Mouse (Mus musculus): ENCODE measurements at regions not wholly inside any gene's neighbourhood (a gene's known extent, or its start where the extent isn't known, plus 50 kb on each side); places are given as distances from the start of the nearest gene placed in this dataset.

DNA sequence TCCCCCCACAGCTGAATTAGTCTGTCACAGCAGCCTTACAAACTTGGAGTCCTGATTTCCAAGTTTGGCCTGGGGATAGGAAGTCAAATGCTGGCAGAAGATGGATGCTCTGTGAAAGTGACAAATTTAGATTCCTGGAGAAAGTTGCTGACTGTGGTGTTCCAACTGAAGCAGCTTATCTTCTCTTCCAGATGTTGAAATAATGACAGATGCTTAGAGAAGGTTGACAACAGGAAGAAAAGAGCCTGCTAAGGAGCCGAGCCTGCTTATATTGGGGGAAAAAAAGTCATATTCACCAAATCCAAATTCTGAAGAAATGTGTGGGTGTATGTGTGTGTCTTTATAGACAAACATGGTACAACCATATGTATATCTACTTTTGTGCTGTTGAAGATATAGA, 1380.4 kb upstream of the Cdh8 start:
- DNase-seq (ENCODE audit: low read depth, low spot score): no peak

DNA sequence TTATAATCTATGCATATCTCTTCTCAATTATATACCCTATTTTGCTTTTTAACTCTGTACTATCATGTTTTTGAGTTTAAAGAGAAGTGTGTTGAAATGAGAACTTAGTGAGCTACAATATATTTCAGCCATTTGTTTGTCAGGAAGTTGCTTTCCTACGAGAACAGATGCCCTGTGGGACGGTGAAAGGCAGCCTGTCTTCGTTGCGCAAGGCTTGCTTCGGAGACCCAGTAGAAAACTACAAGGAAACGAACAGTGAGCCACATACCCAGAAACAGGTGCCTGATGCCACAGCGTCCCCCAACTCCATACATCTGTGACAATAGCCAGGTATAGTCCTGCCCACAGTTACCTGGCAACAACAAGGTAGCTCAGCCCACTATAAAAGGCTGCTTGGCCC, 1377.7 kb upstream of the Cdh8 start:
- no peak for DNase-seq (ENCODE audit: low read depth, low spot score)

DNA sequence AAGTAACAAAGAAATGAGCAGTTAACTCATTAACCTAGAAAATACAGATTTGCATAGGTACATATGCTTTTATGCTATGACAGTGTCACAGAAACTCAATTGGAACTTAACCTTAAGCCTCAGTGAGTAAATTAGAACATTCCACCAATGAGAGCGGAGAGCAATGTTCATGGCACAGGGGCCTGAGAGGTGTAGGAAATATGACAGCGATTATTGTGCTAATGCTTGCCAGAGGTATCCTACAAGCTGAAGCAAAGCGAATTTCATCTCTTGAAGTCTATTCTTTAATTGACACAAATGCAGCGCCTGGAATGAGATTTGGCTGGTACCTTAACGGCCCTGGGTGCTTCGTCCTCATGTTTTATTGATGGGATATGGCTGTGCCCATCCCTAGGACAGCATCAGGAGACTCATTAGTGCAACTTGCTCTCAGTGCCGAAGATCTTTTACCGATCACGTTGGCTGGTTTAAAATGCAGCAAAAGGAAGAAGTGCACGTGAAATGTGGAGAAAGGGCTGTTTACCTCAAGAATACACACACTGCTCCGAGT, 1374.4 kb upstream of the Cdh8 start:
- no peak for DNase-seq (ENCODE audit: low read depth, low spot score)

DNA sequence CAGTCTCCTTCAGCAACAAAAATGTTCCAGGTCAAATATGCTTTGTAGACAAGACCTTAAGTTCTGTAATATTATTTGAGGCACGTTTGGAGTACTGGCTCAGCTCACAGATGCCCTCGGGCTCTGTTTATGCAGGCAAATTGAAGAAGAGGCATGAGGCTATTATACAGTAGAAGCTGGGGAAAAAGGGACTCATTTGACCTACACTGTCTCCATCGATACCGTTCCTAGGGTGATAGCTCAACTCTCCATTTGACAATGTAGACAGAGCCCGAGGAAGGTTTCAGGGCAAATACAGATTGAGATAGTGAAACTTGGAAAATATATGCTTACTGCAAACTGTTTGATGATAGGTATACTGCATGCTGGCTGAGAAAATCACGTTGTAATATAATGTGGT, 1371.9 kb upstream of the Cdh8 start:
- DNase-seq (ENCODE audit: low read depth, low spot score): no peak

DNA sequence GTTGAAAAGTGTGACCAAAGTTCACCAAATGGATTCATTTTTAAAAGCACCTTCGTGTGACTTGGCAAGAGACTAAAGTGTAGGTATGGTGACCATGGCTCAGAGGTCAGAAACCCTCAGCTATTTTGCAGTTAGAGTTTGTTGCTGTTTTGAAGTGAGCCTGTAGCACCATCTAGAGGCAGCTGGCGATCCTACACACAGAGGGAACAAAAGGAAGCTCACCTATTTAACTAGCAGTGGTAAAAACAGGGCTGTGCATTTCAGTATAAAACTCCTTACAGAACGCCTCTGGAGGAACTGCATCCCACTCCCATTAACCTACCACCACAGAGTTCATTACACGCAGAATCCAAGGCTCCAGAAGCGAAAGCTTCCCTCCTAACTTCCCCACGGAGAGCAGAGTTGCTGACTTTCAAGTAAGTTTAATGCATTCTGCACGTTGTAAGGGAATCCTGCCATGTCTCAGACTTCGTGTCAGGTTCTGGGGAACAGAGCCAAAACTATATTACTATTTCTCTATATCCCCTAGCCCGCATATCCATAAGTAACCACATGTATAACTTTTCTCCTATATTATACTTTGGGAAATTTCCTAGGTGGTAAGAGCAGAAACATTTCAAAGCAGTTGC, 1356.6 kb upstream of the Cdh8 start:
- peak; percentile 20 for DNase-seq (ENCODE audit: low read depth, low spot score)

DNA sequence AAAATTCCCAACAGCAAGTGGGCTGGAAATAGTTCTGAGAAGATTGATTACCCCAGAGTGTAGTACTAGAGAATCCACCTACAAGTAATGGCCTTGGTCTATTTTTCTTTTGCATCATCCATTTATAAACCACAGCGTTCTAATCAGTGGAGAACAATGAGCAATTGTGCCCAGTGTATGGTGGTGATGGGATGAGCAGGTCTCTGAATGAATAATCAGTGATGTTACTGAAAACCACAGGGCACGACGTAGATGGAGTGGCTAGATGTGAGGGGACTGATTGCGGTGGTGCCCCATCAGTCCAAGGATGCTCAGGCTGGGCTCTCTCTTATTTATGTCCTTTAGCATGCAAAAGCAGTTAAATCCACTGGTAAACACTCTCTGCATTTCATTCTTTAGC, 1353.3 kb upstream of the Cdh8 start:
- DNase-seq (ENCODE audit: low read depth, low spot score): no peak

DNA sequence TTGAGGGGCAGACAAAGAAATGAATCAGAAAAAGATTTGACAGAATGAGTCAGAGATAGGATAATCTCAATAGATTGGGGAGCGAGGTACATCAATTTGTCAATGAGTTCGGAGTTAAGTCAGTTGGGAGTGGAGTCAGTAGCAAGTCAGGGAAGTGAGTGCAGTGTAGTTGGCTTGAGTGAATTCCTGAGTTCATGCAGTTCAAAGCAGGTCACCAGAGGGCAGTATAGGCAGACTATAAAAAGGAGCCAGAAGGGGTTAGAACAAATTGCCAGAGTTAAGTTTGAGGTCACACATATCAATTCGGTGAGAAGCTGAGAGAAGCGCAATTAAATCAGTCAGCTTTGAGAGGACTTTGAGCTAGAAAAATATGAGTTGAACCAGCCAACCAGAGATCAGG, 1317.7 kb upstream of the Cdh8 start:
- DNase-seq (ENCODE audit: low read depth, low spot score): no peak

DNA sequence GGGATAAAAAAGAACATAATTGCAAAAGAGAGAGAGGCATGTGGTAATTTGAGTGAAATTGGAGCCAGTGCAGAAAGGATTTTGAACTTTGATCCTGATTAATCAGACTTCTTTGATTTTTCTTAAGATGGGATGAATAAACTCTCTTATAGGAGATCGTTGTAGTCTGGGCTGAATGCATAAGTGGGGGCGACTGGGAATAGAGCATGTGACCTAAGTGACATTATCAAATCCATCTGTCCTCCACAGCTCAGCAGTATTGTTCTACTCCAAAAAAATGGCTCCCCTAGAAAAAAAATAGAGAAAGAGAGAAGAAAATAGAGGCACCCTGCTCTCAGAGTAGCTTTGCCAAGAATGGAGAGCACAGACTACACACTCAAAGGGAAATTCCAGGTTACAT, 1286.1 kb upstream of the Cdh8 start:
- DNase-seq (ENCODE audit: low read depth, low spot score): no peak

DNA sequence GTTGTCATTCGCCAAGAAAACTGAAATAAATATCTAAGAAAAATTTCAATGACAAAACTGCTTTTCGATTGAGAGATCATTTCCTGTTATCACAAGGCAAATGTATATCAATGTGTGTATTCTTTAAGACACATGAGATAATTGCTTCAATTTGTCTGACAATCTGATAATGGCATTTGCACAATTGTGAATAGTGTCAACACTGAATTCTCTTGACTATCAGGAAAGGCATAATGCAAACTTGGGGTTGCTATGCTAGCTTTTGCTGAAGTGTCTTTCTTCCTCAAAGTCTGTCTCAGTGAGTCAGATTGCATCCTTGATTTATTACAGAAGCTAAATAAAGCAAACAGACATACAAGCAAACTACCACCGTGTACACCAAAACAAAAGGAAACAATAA, 1278.8 kb upstream of the Cdh8 start:
- DNase-seq (ENCODE audit: low read depth, low spot score): no peak

DNA sequence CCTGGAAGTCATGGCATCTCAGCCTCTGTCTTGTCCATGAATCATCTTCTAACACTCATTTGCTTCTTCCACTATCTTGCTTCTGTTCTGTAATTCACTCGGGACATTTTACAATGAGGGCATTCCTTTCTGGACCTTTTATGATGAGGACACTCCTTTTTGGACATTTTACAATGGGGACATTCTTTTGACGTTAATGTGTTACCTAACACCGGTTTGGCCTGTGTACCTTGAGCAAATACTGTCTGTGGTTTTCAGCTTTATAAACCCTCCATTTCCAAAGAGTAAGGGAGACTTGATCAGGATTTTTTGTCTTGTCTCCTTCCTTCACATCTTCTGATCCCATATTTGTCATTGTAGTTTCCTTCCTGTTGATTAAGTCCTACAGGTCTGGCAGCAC, 1262.3 kb upstream of the Cdh8 start:
- DNase-seq (ENCODE audit: low read depth, low spot score): no peak
